Mouse (Mus musculus) G1E (cell line): ENCODE results near the gene Synm.

Experiments
- CTCF ChIP-seq: IDR thresholded peaks from 2 replicates; pipeline ENCODE4 v1.5.1; 2012; ENCODE audit warnings: low read depth, low read length, inconsistent platforms, mixed read lengths
- GATA1 ChIP-seq: IDR thresholded peaks from 2 replicates; pipeline ENCODE4 v1.6.1; 2012; ENCODE audit warnings: borderline replicate concordance, low read length, inconsistent platforms, mixed read lengths
- POLR2AphosphoS5 ChIP-seq: IDR thresholded peaks from 2 replicates; pipeline ENCODE4 v1.6.1; 2012; ENCODE audit warnings: low read depth, low read length, inconsistent platforms; ENCODE audit not compliant: insufficient replicate concordance
- TAL1 ChIP-seq: conservative IDR thresholded peaks from 2 replicates; pipeline ENCODE4 v1.6.1; 2012; ENCODE audit warnings: low read depth, low read length, inconsistent platforms, mixed read lengths

DNA sequence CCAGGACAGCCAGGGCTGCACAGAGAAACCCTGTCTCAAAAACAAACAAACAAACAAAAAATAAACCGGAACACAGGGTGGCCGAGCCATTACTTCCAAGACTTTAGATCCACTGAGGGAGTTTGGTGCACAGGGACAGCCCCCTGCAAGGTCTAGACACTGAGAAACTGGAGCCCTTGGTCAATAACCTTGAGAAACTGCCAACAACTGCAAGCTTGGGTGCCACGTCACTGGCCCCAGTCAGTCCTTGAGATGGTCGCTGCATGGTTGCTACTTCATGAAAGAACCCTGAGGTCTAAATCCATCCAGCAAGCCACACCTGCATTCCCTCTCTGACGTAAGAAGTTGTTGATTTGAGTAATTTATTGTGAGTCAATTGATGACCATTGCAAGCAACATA, 9.9 kb upstream of the Synm start:
- TF ChIP-seq CTCF (no peak), GATA1 (no peak), TAL1 (no peak), POLR2AphosphoS5 (no peak)
